Mouse (Mus musculus): ENCODE data around the gene Nudt7.

DNA sequence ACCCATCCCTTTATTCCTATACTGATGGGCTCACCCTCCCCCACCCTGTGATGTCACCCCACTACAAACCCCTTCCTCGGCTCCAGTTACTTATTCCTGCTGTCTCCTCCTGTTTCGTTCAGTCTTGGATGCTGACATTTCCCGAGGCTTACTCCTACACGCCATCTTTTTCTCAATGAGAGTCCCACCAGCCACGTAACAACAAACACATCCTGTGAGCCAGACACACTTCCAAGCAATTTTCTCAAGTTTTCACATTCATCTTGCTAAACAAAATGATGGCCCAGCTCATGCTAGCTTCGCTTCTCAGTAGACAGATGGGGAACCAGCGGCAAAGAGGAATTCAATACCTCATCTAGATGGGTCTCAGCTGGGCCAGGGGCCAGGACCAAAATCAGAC lies 30.0 kb upstream of the Nudt7 start:
- no peak for TF ChIP-seq CTCF (IDR thresholded peaks at IDR 0.05; ENCODE audit: extremely low read depth, insufficient read length, insufficient replicate concordance, low read depth, low read length)
- TF ChIP-seq POLR2A (IDR thresholded peaks at IDR 0.05; ENCODE audit: low read depth, low read length): no peak

Measured in small intestine, adult 2 months (tissue).